Mouse (Mus musculus): ENCODE data around the gene Zfp846.
"Not testable (repeated sequence)": the region's sequence is repeated elsewhere in the genome, so short reads cannot be mapped to it uniquely, and the experiment has no call there.

Zfp846 gene

DNA sequence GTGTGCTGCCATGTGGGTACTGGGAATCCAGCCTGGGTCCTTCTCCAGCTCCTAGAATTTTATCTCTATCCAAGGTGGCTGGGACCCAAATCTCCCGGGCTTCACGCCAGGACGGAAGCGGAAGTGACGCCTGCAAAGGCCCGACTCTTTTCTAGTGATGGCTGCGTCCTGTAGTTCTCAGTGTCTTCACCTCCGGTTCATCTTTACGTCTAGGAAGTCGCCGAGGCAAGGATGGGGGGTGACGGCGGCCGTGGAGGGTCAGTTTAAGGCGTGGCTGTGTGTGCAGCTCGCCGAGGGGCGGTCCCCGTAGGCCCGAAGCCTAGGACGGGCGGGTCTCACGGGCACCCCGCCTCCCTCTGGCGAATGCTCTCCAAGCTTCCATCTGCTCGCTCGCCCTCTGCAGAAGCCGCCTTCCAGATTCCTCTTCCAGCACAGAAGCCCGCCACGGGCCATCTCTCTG lies at the start of gene Zfp846:
Gene Zfp846, plus strand, starts transcription at position 117 of the 460 bp plus-strand sequence.
- DNase-seq = peak; percentile 100

- DNase-seq = peak; percentile 40 to 43
Observed at GRCm38 (mm10) chr9:20534326-20534926, 46.7 kb upstream of the Zfp846 start.

- no peak for DNase-seq
Observed at GRCm38 (mm10) chr9:20536598-20536997, 44.5 kb upstream of the Zfp846 start.

DNA sequence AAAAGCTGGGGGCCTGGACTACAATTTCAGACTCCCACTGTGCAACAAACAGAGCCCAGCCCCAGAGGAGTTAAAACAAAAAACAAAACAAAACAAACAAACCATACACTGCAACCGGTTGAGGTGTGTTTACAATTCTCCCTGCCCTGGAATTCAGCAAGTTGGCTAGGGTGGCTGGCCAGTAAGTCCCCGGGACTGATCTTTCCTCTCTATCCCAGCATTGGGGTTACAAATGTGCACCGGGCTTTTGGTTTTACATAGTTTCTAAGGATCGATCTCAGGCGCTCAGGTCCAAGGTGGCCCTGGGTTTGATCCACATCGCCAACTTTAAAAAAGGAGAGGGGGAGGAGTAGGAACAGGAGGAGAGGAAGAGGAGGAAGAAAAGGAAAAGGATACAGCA lies 37.6 kb upstream of the Zfp846 start:
- no peak for DNase-seq

- peak; percentile 77 to 82 for DNase-seq
Observed at GRCm38 (mm10) chr9:20544070-20544821, 36.8 kb upstream of the Zfp846 start.

DNA sequence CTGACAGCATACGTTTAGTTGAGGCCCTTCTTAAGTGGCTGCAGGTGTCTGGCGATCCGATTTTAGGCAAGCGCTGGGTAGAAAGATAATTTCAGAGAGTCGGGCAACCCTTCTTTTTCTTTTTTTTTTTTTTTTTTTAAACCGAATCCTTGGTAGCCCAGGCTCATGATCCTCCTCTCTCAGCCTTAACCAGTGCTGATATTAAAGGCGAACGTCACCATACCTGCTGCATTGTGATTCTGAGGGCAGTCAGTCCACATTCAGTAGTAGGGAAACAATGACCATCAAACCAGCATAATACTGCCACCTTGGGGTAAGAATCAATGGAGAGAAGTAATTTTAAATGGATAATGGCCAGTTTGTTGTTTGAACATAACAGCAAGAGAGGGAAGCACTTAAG lies 35.9 kb upstream of the Zfp846 start:
- DNase-seq = peak; percentile 27 to 42

- DNase-seq = no peak
Observed at GRCm38 (mm10) chr9:20551781-20552275, 29.3 kb upstream of the Zfp846 start.

DNA sequence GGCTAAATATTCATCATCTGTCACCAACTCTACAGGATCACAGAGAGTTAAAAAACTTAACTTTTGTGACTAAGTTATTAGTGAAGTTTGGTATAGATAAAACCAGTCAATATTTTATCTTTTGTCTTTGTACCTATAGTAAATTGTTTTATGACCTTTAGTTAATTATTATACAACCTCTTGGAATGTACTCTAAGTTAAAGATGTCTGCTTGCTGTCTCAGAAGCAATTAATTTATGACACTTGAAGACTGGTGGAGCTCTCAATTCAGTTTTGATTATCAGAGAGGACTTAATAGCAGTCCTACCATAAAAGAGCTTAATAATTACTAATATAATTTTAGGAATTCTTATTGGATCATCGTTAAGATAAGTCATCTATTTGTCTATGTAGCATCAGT lies 28.4 kb upstream of the Zfp846 start:
- no peak for DNase-seq

- no peak for DNase-seq
Observed at GRCm38 (mm10) chr9:20562177-20562576, 18.9 kb upstream of the Zfp846 start.

GRCm38 (mm10) chr9:20565326-20566030 lies 15.6 kb upstream of the Zfp846 start:
- not testable (repeated sequence) for DNase-seq

DNA sequence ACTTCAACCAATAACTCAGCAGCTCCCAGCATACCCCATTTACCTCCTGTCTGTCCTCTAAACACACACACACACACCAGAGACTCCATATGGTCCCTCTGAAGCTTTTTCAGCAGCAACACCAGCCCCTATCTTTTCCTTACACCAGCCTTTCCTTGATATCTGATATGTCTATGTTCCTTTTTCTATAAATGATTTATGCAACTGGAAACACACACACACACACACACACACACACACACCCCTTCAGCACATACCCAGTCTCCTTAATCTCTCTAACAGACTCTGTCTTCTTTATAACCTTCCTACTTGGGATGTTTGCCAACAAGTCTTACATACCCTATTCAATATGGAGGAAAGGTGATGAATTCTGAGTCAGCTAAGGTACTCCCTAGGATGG lies 10.0 kb upstream of the Zfp846 start:
- no peak for DNase-seq

DNA sequence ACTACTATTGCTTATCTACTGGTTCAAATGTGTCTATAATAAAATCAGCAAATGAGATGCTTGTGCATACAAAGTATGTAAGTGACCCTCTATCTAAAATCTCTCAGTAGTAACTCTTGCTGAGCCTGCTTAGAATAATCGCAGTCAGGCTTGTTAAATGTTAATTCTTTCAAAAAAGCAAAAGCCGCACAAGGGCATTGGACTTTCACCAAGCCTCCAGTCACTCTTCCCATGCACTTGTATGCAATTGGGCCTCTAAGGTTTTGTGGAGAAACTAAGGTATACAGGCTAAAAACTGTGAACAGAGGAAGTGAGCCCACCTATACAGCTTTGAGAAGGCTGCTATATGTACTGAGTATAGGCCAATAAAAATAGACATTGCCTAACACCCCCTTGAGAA lies 4.5 kb upstream of the Zfp846 start:
- DNase-seq = no peak

DNA sequence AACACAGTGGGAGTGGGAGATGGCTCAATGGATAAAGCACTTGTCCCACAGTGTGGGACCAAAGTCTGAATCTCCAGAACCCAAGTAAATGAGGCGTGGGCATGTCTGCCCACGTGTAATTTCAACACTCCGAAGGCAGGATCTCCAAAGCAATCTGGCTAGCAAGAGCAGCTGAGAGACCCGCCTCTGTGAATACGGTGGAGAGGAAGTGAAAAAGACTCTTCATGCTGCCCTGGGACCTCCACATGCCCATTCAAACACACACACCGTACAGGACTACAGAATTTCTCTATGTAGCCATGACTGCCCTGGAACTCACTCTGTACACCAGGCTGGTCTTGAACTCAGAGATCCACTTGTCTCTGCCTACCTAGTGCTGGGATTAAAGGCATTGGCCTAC lies 20.2 kb downstream of the Zfp846 start:
- no peak for DNase-seq

- DNase-seq = no peak
Observed at GRCm38 (mm10) chr9:20606269-20606668, 25.2 kb downstream of the Zfp846 start.

DNA sequence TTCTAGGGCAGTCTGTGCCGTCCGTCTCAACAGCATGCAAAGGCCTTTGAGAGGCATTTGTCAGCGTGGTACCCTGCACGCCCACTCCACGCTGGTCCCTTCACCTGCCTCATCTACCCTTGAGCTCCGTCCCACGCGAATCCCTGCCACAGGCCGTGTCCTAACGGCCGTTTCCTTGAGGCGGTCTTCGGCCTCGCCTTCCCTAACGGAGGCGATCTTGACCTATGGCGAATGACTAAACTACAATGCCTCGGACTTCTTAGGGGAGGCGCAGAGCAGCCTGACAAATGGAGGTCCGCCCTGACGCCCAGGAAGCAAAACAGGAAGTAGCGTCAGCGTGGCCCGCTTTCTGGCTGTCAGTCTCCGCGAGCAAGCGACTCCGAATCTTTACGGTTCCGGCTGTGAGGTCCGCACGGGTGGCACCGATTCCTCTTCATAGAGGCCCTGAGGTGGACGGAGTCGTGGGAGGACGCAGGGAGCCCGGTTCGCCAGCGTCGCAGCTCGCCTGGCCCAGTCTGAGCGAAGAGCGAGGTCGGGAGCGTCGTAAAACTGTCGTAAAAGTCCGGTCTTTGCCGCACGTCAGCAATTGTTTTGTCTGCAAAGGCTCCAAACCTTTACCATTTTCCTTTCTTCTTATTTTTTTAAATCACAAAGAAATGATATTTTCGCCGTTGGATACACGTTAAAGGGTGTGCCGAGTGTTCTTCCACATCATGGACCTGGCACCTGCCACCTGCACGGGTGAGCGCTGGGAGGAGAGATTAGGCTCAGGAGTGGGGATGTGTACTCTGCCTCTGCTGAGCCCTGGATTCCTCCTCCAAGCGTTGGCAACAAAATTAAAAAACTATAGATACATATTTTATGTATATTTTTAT lies 26.2 kb downstream of the Zfp846 start:
- DNase-seq = peak; percentile 80 to 90

DNA sequence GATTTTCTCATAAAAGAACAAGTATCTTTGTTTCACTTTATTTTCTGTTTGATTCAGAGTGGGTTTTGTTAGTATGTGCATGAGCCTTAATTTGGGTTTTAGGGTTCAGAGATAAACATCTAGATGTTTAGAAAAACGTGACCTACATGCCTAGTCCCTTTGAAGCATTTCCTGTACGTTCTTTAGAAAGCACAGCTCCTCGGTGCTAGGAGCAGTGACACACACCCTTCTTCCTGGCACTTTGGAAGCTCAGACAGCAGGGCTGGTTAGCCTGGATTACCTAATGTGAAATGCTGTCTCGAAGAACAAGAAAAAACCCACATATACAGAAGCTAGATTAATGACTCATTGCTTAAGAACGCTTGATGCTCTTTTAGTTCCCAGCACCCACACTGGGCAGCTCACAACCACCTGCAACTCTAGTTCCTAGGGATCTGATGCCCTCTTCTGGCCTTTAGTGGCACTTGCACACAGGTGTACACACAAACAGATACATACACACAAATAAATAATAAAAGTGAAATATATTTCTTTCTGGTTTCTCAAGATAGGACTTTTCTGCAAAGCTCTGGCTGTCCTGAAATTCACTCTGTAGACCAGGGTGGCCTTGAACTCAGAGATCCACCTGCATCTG lies 28.9 kb downstream of the Zfp846 start:
- no peak for DNase-seq

DNA sequence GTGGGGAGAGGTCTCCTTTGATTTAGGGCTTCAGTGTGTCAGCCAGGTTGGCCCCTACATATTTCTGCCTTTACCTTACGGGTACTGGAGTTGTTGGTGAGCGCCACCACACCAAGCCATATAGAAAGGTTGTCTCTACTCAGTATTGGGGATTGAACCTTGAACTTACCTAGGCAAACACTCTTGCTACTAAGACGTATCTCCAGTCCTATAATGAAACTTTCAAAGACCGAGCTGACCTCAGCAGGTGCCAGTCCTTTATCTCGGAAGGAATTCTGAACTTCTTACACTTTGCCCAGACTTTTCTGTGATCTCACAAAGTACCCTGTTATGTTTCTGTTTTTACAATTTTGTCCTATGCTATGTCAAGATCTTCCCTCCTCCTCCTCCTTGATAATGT lies 30.9 kb downstream of the Zfp846 start:
- DNase-seq = no peak

- no peak for DNase-seq
Observed at GRCm38 (mm10) chr9:20616685-20617084, 35.6 kb downstream of the Zfp846 start.

DNA sequence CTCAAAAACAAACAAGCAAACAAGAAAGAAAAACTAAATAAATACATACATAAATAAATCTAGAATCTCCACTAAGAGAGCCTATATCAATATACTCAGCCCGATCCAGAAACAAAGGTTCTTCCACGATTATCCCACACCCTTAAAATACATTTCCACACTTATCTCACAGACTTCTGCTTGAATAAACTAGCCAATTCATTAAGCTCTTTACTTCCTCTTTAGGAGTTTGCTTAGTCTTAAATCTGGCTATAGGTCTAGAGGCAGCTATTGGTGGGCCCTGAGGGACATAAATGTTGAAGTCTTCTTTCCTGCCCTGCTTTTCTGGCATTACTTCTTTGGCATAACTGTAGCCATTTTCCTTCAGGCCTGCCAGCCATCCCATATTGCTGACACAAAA lies 50.2 kb downstream of the Zfp846 start:
- no peak for DNase-seq

DNA sequence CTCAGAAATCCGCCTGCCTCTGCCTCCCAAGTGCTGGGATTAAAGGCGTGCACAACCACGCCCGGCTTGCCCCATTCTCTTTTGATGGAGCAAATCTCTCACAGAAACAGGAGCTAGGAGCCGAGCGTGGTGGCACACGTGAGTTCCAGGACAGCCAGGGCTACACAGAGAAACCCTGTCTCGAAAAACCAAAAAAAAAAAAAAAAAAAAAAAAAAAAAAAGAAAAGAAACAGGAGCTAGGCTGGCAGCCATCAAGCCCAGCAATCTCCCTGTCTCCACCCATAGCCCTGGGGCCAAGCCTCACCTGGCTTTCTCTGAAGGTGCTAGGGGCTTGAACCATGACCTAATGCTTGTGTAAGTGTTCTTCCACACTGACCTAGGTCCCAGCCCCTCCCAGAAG lies 54.6 kb downstream of the Zfp846 start:
- DNase-seq = not testable (repeated sequence)

- DNase-seq = no peak
Observed at GRCm38 (mm10) chr9:20636256-20636655, 55.2 kb downstream of the Zfp846 start.

- no peak for DNase-seq
Observed at GRCm38 (mm10) chr9:20636790-20637189, 55.7 kb downstream of the Zfp846 start.

Data from cerebellum, postnatal 36 days (tissue).